Mouse (Mus musculus) thymus, adult 18-20 months (tissue): Measurements from ENCODE around the gene Tmem123.

Experiments used
- DNase-seq, 2 experiments: peaks; one replicate each; pipeline ENCODE4 v3.0.0; 2022; ENCODE audit warnings: mixed read lengths in 2 of 2

The Tmem123 gene

GRCm38 (mm10) chr9:7775986-7776385 lies 12.1 kb downstream of the Tmem123 start:
- DNase-seq, result no peak

GRCm38 (mm10) chr9:7776940-7777339 lies 13.1 kb downstream of the Tmem123 start:
- DNase-seq, result no peak

- DNase-seq, result no peak
These were observed 13.8 kb downstream of the Tmem123 start for GRCm38 (mm10) chr9:7777652-7778051.

GRCm38 (mm10) chr9:7778771-7779170 lies 14.9 kb downstream of the Tmem123 start:
- peak in 1 of 2 experiments; percentile 58 for DNase-seq

GRCm38 (mm10) chr9:7779786-7780185 lies 15.9 kb downstream of the Tmem123 start:
- no peak for DNase-seq

- peak in 1 of 2 experiments; percentile 73 for DNase-seq
These were observed 16.7 kb downstream of the Tmem123 start for GRCm38 (mm10) chr9:7780250-7781150.

- DNase-seq, result peak; percentile 67 to 68
These were observed 20.2 kb downstream of the Tmem123 start for GRCm38 (mm10) chr9:7783823-7784614.

- DNase-seq, result no peak
These were observed 20.8 kb downstream of the Tmem123 start for GRCm38 (mm10) chr9:7784615-7785012.

GRCm38 (mm10) chr9:7785396-7785795 lies 21.6 kb downstream of the Tmem123 start:
- no peak for DNase-seq

GRCm38 (mm10) chr9:7786086-7786485 lies 22.2 kb downstream of the Tmem123 start:
- DNase-seq, result no peak

- DNase-seq, result no peak
These were observed 24.6 kb downstream of the Tmem123 start for GRCm38 (mm10) chr9:7788411-7788810.

- no peak for DNase-seq
These were observed 26.1 kb downstream of the Tmem123 start for GRCm38 (mm10) chr9:7789764-7790575.

- DNase-seq, result no peak
These were observed 26.8 kb downstream of the Tmem123 start for GRCm38 (mm10) chr9:7790580-7791084.

- DNase-seq, result no peak
These were observed 29.7 kb downstream of the Tmem123 start for GRCm38 (mm10) chr9:7793561-7793960.

- DNase-seq, result no peak
These were observed 31.7 kb downstream of the Tmem123 start for GRCm38 (mm10) chr9:7795581-7795980.

- no peak for DNase-seq
These were observed 32.5 kb downstream of the Tmem123 start for GRCm38 (mm10) chr9:7796129-7796864.

GRCm38 (mm10) chr9:7797542-7797941 lies 33.7 kb downstream of the Tmem123 start:
- DNase-seq, result no peak

- no peak for DNase-seq
These were observed 34.7 kb downstream of the Tmem123 start for GRCm38 (mm10) chr9:7798555-7798954.

GRCm38 (mm10) chr9:7805101-7805506 lies 41.3 kb downstream of the Tmem123 start:
- DNase-seq, result no peak

GRCm38 (mm10) chr9:7822758-7823157 lies 58.9 kb downstream of the Tmem123 start:
- no peak for DNase-seq

- no peak for DNase-seq
These were observed 61.1 kb downstream of the Tmem123 start for GRCm38 (mm10) chr9:7824916-7825315.

- no peak for DNase-seq
These were observed 64.9 kb downstream of the Tmem123 start for GRCm38 (mm10) chr9:7828706-7829105.
